Mouse (Mus musculus): ENCODE measurements around the gene Klhdc8a. TPM values are rescaled to one million over a fixed set of nuclear protein-coding genes. Genes with fewer than 3 reads are reported as not detected.

The Klhdc8a gene
- polyA plus RNA-seq (2015; fragmentation: Nextera tagmentation; extraction: Ambion mirVana) = 0.09 and 0.33 TPM in 2 replicates

DNA sequence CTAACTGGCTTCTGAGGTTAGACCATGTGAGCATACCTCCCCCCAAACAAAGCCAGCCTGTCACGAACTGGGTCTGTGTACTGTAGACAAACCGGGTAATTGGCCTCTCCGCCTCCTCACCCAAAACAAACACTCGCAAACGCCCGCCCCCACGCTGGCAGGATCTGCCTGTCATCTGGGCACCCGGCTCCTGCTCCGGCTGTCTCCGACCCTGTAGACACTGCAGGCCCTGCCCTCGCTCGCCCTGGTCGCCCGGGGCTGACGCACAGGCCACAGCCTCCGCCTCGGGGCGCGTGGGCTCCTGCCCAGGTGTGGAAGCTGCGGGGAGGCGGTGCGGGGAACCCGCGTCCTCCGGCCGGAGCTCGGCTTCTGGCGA lies at the start of gene Klhdc8a:
Gene Klhdc8a, plus strand, starts transcription at position 202 of the 376 bp plus-strand sequence.
- ATAC-seq = peak; percentile 58
- Histone ChIP-seq H3K4me2 (ENCODE audit: low read depth, low read length) (peak within 1 kb of the TSS; percentile 99), H3K36me3 (ENCODE audit: control insufficient read depth, insufficient read depth, low read length) (no peaks in the 10 kb centered on the region), H3K4me3 (ENCODE audit: low read length) (peak within 1 kb of the TSS; percentile 62), H3K9me3 (ENCODE audit: control insufficient read depth, low read length) (no peaks in the 10 kb centered on the region), H3K9ac (ENCODE audit: low read depth, low read length) (peak within 1 kb of the TSS; percentile 72), H3K27me3 (replicated peaks; ENCODE audit: control insufficient read depth, insufficient read depth, low read length) (peaks cover 14% of the 10 kb centered on the region), H3K27ac (ENCODE audit: low read length) (no peak within 1 kb of the TSS), H3K4me1 (ENCODE audit: control insufficient read depth, insufficient read depth, low read length) (peaks cover 8% of the 10 kb centered on the region; the same call in 1 of the 2 replicates)
- WGBS = 3% methylated on average over 28 of the region's 28 CpGs

GRCm38 (mm10) chr1:132254467-132254866 lies 44.0 kb upstream of the Klhdc8a start:
- Histone ChIP-seq H3K4me2 (ENCODE audit: low read depth, low read length) (no peak overlapping the region), H3K36me3 (ENCODE audit: control insufficient read depth, insufficient read depth, low read length) (no peaks in the 10 kb centered on the region), H3K4me3 (ENCODE audit: low read length) (no peak overlapping the region), H3K27ac (ENCODE audit: low read length) (no peak overlapping the region), H3K9me3 (ENCODE audit: control insufficient read depth, low read length) (no peaks in the 10 kb centered on the region), H3K9ac (ENCODE audit: low read depth, low read length) (no peak overlapping the region), H3K27me3 (replicated peaks; ENCODE audit: control insufficient read depth, insufficient read depth, low read length) (no peaks in the 10 kb centered on the region), H3K4me1 (ENCODE audit: control insufficient read depth, insufficient read depth, low read length) (no peaks in the 10 kb centered on the region)
- 84% methylated on average over 6 of the region's 6 CpGs for WGBS
- ATAC-seq = no peak

DNA sequence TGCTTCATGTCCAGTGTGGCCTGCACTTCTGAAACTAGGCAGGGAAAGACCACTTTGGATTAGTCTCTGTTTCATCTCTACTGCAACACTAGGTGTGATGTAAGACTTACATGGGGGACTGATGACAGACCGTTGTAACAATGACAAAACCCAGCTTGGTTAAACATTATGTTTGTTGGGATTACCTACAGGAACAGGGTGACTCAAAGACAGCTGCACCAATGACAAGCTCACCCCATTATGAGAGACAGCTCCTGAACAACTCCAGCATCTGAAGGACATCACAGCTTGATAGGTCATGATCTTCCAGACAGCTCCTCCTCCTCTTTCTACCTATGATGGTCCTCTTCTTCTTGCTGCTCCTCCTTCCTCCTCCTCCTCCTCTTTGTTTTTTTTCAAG lies 38.1 kb upstream of the Klhdc8a start:
- ATAC-seq = no peak
- no peaks in the 10 kb centered on the region for H3K4me1 ChIP-seq (ENCODE audit: control insufficient read depth, insufficient read depth, low read length)
- H3K4me3 ChIP-seq (ENCODE audit: low read length) = no peak overlapping the region
- no peak overlapping the region for H3K4me2 ChIP-seq (ENCODE audit: low read depth, low read length)
- 70% methylated on average over 1 of the region's 1 CpGs for WGBS
- no peaks in the 10 kb centered on the region for H3K36me3 ChIP-seq (ENCODE audit: control insufficient read depth, insufficient read depth, low read length)
- no peak overlapping the region for H3K27ac ChIP-seq (ENCODE audit: low read length)
- no peaks in the 10 kb centered on the region for H3K27me3 ChIP-seq (replicated peaks; ENCODE audit: control insufficient read depth, insufficient read depth, low read length)
- no peaks in the 10 kb centered on the region for H3K9me3 ChIP-seq (ENCODE audit: control insufficient read depth, low read length)
- no peak overlapping the region for H3K9ac ChIP-seq (ENCODE audit: low read depth, low read length)

DNA sequence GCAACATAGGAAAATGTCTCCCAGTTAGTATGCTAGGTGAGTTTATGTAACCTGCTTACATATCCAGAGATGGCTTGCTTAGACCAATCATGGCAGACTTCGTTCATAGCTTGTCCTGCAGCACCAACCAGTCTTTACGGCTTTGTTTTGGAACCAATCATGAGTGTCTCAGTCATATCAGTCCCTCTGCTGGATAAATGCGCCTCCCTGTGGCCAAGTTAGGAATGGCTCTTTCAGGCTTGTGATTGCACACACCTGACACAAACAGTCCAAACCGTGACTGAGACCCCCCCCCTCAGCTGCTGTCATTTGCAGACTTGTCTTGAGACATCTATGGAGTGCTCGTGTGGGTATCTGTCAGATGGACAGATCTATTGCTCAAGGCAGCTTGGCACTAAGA lies 37.4 kb upstream of the Klhdc8a start:
- Histone ChIP-seq H3K9me3 (ENCODE audit: control insufficient read depth, low read length) (no peaks in the 10 kb centered on the region), H3K27me3 (replicated peaks; ENCODE audit: control insufficient read depth, insufficient read depth, low read length) (no peaks in the 10 kb centered on the region), H3K36me3 (ENCODE audit: control insufficient read depth, insufficient read depth, low read length) (no peaks in the 10 kb centered on the region), H3K4me1 (ENCODE audit: control insufficient read depth, insufficient read depth, low read length) (no peaks in the 10 kb centered on the region), H3K27ac (ENCODE audit: low read length) (no peak overlapping the region), H3K4me3 (ENCODE audit: low read length) (no peak overlapping the region), H3K4me2 (ENCODE audit: low read depth, low read length) (no peak overlapping the region), H3K9ac (ENCODE audit: low read depth, low read length) (no peak overlapping the region)
- ATAC-seq = no peak
- WGBS = 67% methylated on average over 5 of the region's 5 CpGs

DNA sequence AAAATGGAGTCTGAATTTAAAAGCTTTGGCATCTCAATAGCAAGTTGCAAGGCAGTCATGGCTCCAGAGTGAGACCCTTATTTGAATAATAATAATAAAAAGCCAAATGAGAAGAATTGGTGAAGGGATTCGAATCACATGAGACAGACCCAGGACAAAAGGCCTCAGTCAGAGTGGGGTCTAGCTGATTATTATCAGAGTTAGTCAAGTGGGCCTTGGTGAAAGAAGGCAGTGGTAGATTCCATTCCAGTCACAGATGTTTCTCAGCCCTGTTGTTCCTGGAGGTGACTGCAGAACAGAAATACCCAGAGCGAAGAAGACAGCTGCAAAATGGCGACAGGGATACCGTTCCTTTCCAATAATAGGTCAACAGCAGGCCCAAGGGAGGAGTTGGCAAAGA lies 34.8 kb upstream of the Klhdc8a start:
- H3K27ac ChIP-seq (ENCODE audit: low read length) = no peak overlapping the region
- H3K4me2 ChIP-seq (ENCODE audit: low read depth, low read length) = no peak overlapping the region
- ATAC-seq = no peak
- no peak overlapping the region for H3K4me3 ChIP-seq (ENCODE audit: low read length)
- H3K9me3 ChIP-seq (ENCODE audit: control insufficient read depth, low read length) = no peaks in the 10 kb centered on the region
- no peaks in the 10 kb centered on the region for H3K36me3 ChIP-seq (ENCODE audit: control insufficient read depth, insufficient read depth, low read length)
- no peaks in the 10 kb centered on the region for H3K27me3 ChIP-seq (replicated peaks; ENCODE audit: control insufficient read depth, insufficient read depth, low read length)
- WGBS = 86% methylated on average over 4 of the region's 4 CpGs
- no peak overlapping the region for H3K9ac ChIP-seq (ENCODE audit: low read depth, low read length)
- no peaks in the 10 kb centered on the region; the same call in 1 of the 2 replicates for H3K4me1 ChIP-seq (ENCODE audit: control insufficient read depth, insufficient read depth, low read length)

GRCm38 (mm10) chr1:132264577-132264976 lies 33.8 kb upstream of the Klhdc8a start:
- Histone ChIP-seq H3K4me2 (ENCODE audit: low read depth, low read length) (no peak overlapping the region), H3K4me1 (ENCODE audit: control insufficient read depth, insufficient read depth, low read length) (no peaks in the 10 kb centered on the region; the same call in 1 of the 2 replicates), H3K4me3 (ENCODE audit: low read length) (no peak overlapping the region), H3K27ac (ENCODE audit: low read length) (no peak overlapping the region), H3K9me3 (ENCODE audit: control insufficient read depth, low read length) (no peaks in the 10 kb centered on the region), H3K27me3 (replicated peaks; ENCODE audit: control insufficient read depth, insufficient read depth, low read length) (no peaks in the 10 kb centered on the region), H3K36me3 (ENCODE audit: control insufficient read depth, insufficient read depth, low read length) (no peaks in the 10 kb centered on the region), H3K9ac (ENCODE audit: low read depth, low read length) (no peak overlapping the region)
- 68% methylated on average over 7 of the region's 7 CpGs for WGBS
- no peak for ATAC-seq

GRCm38 (mm10) chr1:132265211-132265859 lies 33.1 kb upstream of the Klhdc8a start:
- Histone ChIP-seq H3K9ac (ENCODE audit: low read depth, low read length) (no peak overlapping the region), H3K4me1 (ENCODE audit: control insufficient read depth, insufficient read depth, low read length) (no peaks in the 10 kb centered on the region; the same call in 1 of the 2 replicates), H3K4me3 (ENCODE audit: low read length) (no peak overlapping the region), H3K4me2 (ENCODE audit: low read depth, low read length) (no peak overlapping the region), H3K27me3 (replicated peaks; ENCODE audit: control insufficient read depth, insufficient read depth, low read length) (no peaks in the 10 kb centered on the region), H3K36me3 (ENCODE audit: control insufficient read depth, insufficient read depth, low read length) (no peaks in the 10 kb centered on the region), H3K27ac (ENCODE audit: low read length) (no peak overlapping the region), H3K9me3 (ENCODE audit: control insufficient read depth, low read length) (no peaks in the 10 kb centered on the region)
- WGBS = 65% methylated on average over 8 of the region's 8 CpGs
- ATAC-seq = no peak

DNA sequence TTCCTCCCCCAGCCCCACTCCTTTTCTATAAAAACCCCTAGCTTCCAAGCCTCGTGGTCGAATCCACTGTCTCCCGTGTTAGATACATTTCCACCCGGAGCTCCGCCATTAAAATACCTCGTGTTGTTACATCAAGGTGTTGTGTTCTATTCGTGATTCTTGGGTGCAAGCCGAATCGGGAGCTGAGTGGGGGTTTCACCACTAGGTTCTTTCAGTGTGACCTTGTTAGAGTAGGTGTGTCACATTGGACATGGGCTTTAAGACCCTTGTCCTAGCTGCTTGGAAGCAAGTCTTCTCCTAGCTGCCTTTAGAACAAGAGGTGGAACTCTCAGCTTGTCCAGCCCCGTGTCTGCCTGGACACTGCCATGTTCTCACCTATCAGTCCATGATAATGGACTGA lies 32.5 kb upstream of the Klhdc8a start:
- whole genome bisulfite sequencing = 87% methylated on average over 10 of the region's 10 CpGs
- no peaks in the 10 kb centered on the region; the same call in 1 of the 2 replicates for H3K4me1 ChIP-seq (ENCODE audit: control insufficient read depth, insufficient read depth, low read length)
- H3K9ac ChIP-seq (ENCODE audit: low read depth, low read length) = no peak overlapping the region
- H3K27ac ChIP-seq (ENCODE audit: low read length) = no peak overlapping the region
- no peak for ATAC-seq
- no peaks in the 10 kb centered on the region for H3K36me3 ChIP-seq (ENCODE audit: control insufficient read depth, insufficient read depth, low read length)
- H3K4me2 ChIP-seq (ENCODE audit: low read depth, low read length) = no peak overlapping the region
- no peak overlapping the region for H3K4me3 ChIP-seq (ENCODE audit: low read length)
- no peaks in the 10 kb centered on the region for H3K9me3 ChIP-seq (ENCODE audit: control insufficient read depth, low read length)
- no peaks in the 10 kb centered on the region for H3K27me3 ChIP-seq (replicated peaks; ENCODE audit: control insufficient read depth, insufficient read depth, low read length)

- no peak overlapping the region for H3K27ac ChIP-seq (ENCODE audit: low read length)
- WGBS = 40% methylated on average over 8 of the region's 8 CpGs
- H3K4me1 ChIP-seq (ENCODE audit: control insufficient read depth, insufficient read depth, low read length) = no peaks in the 10 kb centered on the region; the same call in 1 of the 2 replicates
- no peak overlapping the region for H3K4me3 ChIP-seq (ENCODE audit: low read length)
- no peaks in the 10 kb centered on the region for H3K36me3 ChIP-seq (ENCODE audit: control insufficient read depth, insufficient read depth, low read length)
- H3K4me2 ChIP-seq (ENCODE audit: low read depth, low read length) = no peak overlapping the region
- H3K9me3 ChIP-seq (ENCODE audit: control insufficient read depth, low read length) = no peaks in the 10 kb centered on the region
- ATAC-seq = no peak
- no peaks in the 10 kb centered on the region for H3K27me3 ChIP-seq (replicated peaks; ENCODE audit: control insufficient read depth, insufficient read depth, low read length)
- no peak overlapping the region for H3K9ac ChIP-seq (ENCODE audit: low read depth, low read length)
These were observed 31.5 kb upstream of the Klhdc8a start for GRCm38 (mm10) chr1:132266791-132267557.

Measured in intestine, embryonic 16.5 days (tissue).